Mouse (Mus musculus) gastrocnemius, postnatal 25 days (tissue): ENCODE data around the gene Hdac4. TPM values are rescaled to one million over a fixed set of nuclear protein-coding genes. Genes with fewer than 3 reads are reported as not detected.

Experiments used
- DNase-seq: peaks from one replicate; pipeline ENCODE4 v3.0.0; 2022
- total RNA-seq, 2 experiments: library from RNA; stranded (reverse); gene quantifications; 1 replicate in 1 of 2; 2 replicates in 1 of 2; pipeline ENCODE4 v1.2.3; 2021

Hdac4 gene
- total RNA-seq, 2 experiments from 2014 or later: 48.2 to 56.6 TPM

GRCm38 (mm10) chr1:91920038-91920589 is 275.4 kb downstream of the Hdac4 start:
- no peak for DNase-seq

GRCm38 (mm10) chr1:91918257-91918800 is 277.2 kb downstream of the Hdac4 start:
- no peak for DNase-seq

- DNase-seq: no peak
Measured at GRCm38 (mm10) chr1:91917596-91917995, 277.9 kb downstream of the Hdac4 start.

GRCm38 (mm10) chr1:91915961-91916360 is 279.5 kb downstream of the Hdac4 start:
- no peak for DNase-seq

GRCm38 (mm10) chr1:91914648-91915047 is 280.9 kb downstream of the Hdac4 start:
- DNase-seq: no peak

GRCm38 (mm10) chr1:91913850-91914249 is 281.6 kb downstream of the Hdac4 start:
- DNase-seq: no peak

- no peak for DNase-seq
Measured at GRCm38 (mm10) chr1:91912227-91913119, 283.0 kb downstream of the Hdac4 start.

GRCm38 (mm10) chr1:91905268-91905667 is 290.2 kb downstream of the Hdac4 start:
- DNase-seq: no peak

- DNase-seq: no peak
Measured at GRCm38 (mm10) chr1:91903241-91903981, 292.1 kb downstream of the Hdac4 start.

- no peak for DNase-seq
Measured at GRCm38 (mm10) chr1:91897078-91897477, 298.4 kb downstream of the Hdac4 start.

- no peak for DNase-seq
Measured at GRCm38 (mm10) chr1:91894286-91894685, 301.2 kb downstream of the Hdac4 start.

GRCm38 (mm10) chr1:91893598-91893997 is 301.9 kb downstream of the Hdac4 start:
- no peak for DNase-seq

GRCm38 (mm10) chr1:91883115-91883514 is 312.4 kb downstream of the Hdac4 start:
- DNase-seq: no peak

- DNase-seq: no peak
Measured at GRCm38 (mm10) chr1:91880899-91881298, 314.6 kb downstream of the Hdac4 start.

- no peak for DNase-seq
Measured at GRCm38 (mm10) chr1:91880156-91880555, 315.3 kb downstream of the Hdac4 start.
